Mouse (Mus musculus): ENCODE data around the gene Mrpl37.
"Not testable (repeated sequence)": the region's sequence is repeated elsewhere in the genome, so short reads cannot be mapped to it uniquely, and the experiment has no call there.

Gene Mrpl37

GRCm38 (mm10) chr4:107066252-107067124 lies at the start of gene Mrpl37, which contains the start of gene Cyb5rl:
TSS of gene Mrpl37 (minus strand) at chr4:107066868.
TSS of gene Cyb5rl (plus strand) at chr4:107066988.
- DNase-seq, result peak; percentile 96

- DNase-seq, result no peak
These were observed 47.6 kb upstream of the Mrpl37 start for GRCm38 (mm10) chr4:107114278-107114677.

GRCm38 (mm10) chr4:107109181-107109580 lies 42.5 kb upstream of the Mrpl37 start:
- not testable (repeated sequence) for DNase-seq

GRCm38 (mm10) chr4:107108291-107108731 lies 41.6 kb upstream of the Mrpl37 start:
- DNase-seq, result no peak

GRCm38 (mm10) chr4:107106777-107107176 lies 40.1 kb upstream of the Mrpl37 start:
- no peak for DNase-seq

- no peak for DNase-seq
These were observed 35.6 kb upstream of the Mrpl37 start for GRCm38 (mm10) chr4:107102220-107102619.

GRCm38 (mm10) chr4:107098791-107099525 lies 32.3 kb upstream of the Mrpl37 start:
- DNase-seq, result no peak

GRCm38 (mm10) chr4:107098375-107098774 lies 31.7 kb upstream of the Mrpl37 start:
- DNase-seq, result no peak

- no peak for DNase-seq
These were observed 31.2 kb upstream of the Mrpl37 start for GRCm38 (mm10) chr4:107097871-107098270.

GRCm38 (mm10) chr4:107096841-107097373 lies 30.2 kb upstream of the Mrpl37 start, which contains the start of gene Cdcp2:
TSS of gene Cdcp2 (plus strand) at chr4:107096891.
- DNase-seq, result no peak

- DNase-seq, result peak; percentile 22
These were observed 29.4 kb upstream of the Mrpl37 start for GRCm38 (mm10) chr4:107096043-107096442.

- no peak for DNase-seq
These were observed 28.0 kb upstream of the Mrpl37 start for GRCm38 (mm10) chr4:107094484-107095187.

- no peak for DNase-seq
These were observed 25.0 kb upstream of the Mrpl37 start for GRCm38 (mm10) chr4:107091696-107092095.

GRCm38 (mm10) chr4:107084858-107085257 lies 18.2 kb upstream of the Mrpl37 start:
- DNase-seq, result no peak

GRCm38 (mm10) chr4:107084343-107084742 lies 17.7 kb upstream of the Mrpl37 start:
- peak; percentile 25 for DNase-seq

- no peak for DNase-seq
These were observed 16.5 kb upstream of the Mrpl37 start for GRCm38 (mm10) chr4:107083126-107083525.

- no peak for DNase-seq
These were observed 15.5 kb upstream of the Mrpl37 start for GRCm38 (mm10) chr4:107082185-107082584.

- DNase-seq, result no peak
These were observed 13.0 kb upstream of the Mrpl37 start for GRCm38 (mm10) chr4:107079716-107080115.

- DNase-seq, result no peak
These were observed 12.2 kb upstream of the Mrpl37 start for GRCm38 (mm10) chr4:107078894-107079293.

- DNase-seq, result no peak
These were observed 8.8 kb upstream of the Mrpl37 start for GRCm38 (mm10) chr4:107075456-107075855.

- DNase-seq, result no peak
These were observed 5.7 kb upstream of the Mrpl37 start for GRCm38 (mm10) chr4:107072343-107072742.

- no peak for DNase-seq
These were observed 628 bp upstream of the Mrpl37 start for GRCm38 (mm10) chr4:107067151-107067840.

All from cerebellum, adult 11-12 months (tissue).